Mouse (Mus musculus): ENCODE results near the gene Cryba1. TPM values are rescaled to one million over a fixed set of nuclear protein-coding genes. Genes with fewer than 3 reads are reported as not detected.

Gene Cryba1
- 1.2 and 1.4 TPM in 2 replicates for polyA plus RNA-seq (2015; fragmentation: Nextera tagmentation; extraction: Ambion mirVana)

GRCm38 (mm10) chr11:77725183-77725582 lies at the start of gene Cryba1:
Gene Cryba1, minus strand, starts transcription at chr11:77725283.
- no peak within 1 kb of the TSS for H3K4me2 ChIP-seq (replicated peaks)
- WGBS = 37% methylated on average over 7 of the region's 7 CpGs
- H3K4me3 ChIP-seq (replicated peaks) = no peak within 1 kb of the TSS
- peaks cover 11% of the 10 kb centered on the region for H3K4me1 ChIP-seq (replicated peaks)
- no peaks in the 10 kb centered on the region for H3K27me3 ChIP-seq
- no peak within 1 kb of the TSS for H3K9ac ChIP-seq (replicated peaks)
- ATAC-seq = no peak
- H3K27ac ChIP-seq = no peak within 1 kb of the TSS
- no peaks in the 10 kb centered on the region for H3K36me3 ChIP-seq
- H3K9me3 ChIP-seq = no peaks in the 10 kb centered on the region

GRCm38 (mm10) chr11:77771879-77772713 lies 47.0 kb upstream of the Cryba1 start:
- no peaks in the 10 kb centered on the region for H3K27me3 ChIP-seq
- ATAC-seq = no peak
- no peak overlapping the region for H3K9ac ChIP-seq (replicated peaks)
- H3K36me3 ChIP-seq = peaks cover 4% of the 10 kb centered on the region
- peaks cover 11% of the 10 kb centered on the region for H3K4me1 ChIP-seq (replicated peaks)
- H3K4me2 ChIP-seq (replicated peaks) = no peak overlapping the region
- H3K9me3 ChIP-seq = no peaks in the 10 kb centered on the region
- H3K4me3 ChIP-seq (replicated peaks) = no peak overlapping the region
- H3K27ac ChIP-seq = no peak overlapping the region
- WGBS = 66% methylated on average over 8 of the region's 8 CpGs

- Histone ChIP-seq H3K4me3 (replicated peaks) (no peak overlapping the region), H3K36me3 (0 out of 2 replicates have a peak, but pooled peaks cover 3% of the 10 kb centered on the region), H3K4me2 (replicated peaks) (no peak overlapping the region), H3K9me3 (no peaks in the 10 kb centered on the region), H3K4me1 (replicated peaks) (peaks cover 24% of the 10 kb centered on the region), H3K27ac (no peak overlapping the region), H3K9ac (replicated peaks) (no peak overlapping the region), H3K27me3 (no peaks in the 10 kb centered on the region)
- no peak for ATAC-seq
- 83% methylated on average over 8 of the region's 8 CpGs for WGBS
Observed at GRCm38 (mm10) chr11:77770346-77770745, 45.3 kb upstream of the Cryba1 start.

- Histone ChIP-seq H3K4me3 (replicated peaks) (no peak overlapping the region), H3K9me3 (no peaks in the 10 kb centered on the region), H3K4me1 (replicated peaks) (peaks cover 32% of the 10 kb centered on the region), H3K4me2 (replicated peaks) (no peak overlapping the region), H3K27ac (no peak overlapping the region), H3K36me3 (0 out of 2 replicates have a peak, but pooled peaks cover 3% of the 10 kb centered on the region), H3K9ac (replicated peaks) (no peak overlapping the region), H3K27me3 (no peaks in the 10 kb centered on the region)
- WGBS = 91% methylated on average over 4 of the region's 4 CpGs
- ATAC-seq = no peak
Observed at GRCm38 (mm10) chr11:77769496-77769895, 44.4 kb upstream of the Cryba1 start.

GRCm38 (mm10) chr11:77766351-77767001 lies 41.4 kb upstream of the Cryba1 start:
- WGBS = 2% methylated on average over 35 of the region's 35 CpGs
- Histone ChIP-seq H3K27me3 (0 out of 2 replicates have a peak, but pooled peaks cover 3% of the 10 kb centered on the region), H3K9ac (replicated peaks) (peak overlapping the region; percentile 71), H3K4me3 (replicated peaks) (peak overlapping the region; percentile 41), H3K4me2 (replicated peaks) (peak overlapping the region; percentile 95), H3K9me3 (no peaks in the 10 kb centered on the region), H3K27ac (peak overlapping the region; percentile 44; the same call in 1 of the 2 replicates), H3K36me3 (no peaks in the 10 kb centered on the region), H3K4me1 (replicated peaks) (peaks cover 38% of the 10 kb centered on the region)
- peak; percentile 19; the same call in 1 of the 2 replicates for ATAC-seq

GRCm38 (mm10) chr11:77765459-77765777 lies 40.3 kb upstream of the Cryba1 start:
- ATAC-seq = no peak
- H3K27ac ChIP-seq = no peak overlapping the region
- peak overlapping the region; percentile 95 for H3K4me2 ChIP-seq (replicated peaks)
- peak overlapping the region; percentile 90 for H3K4me3 ChIP-seq (replicated peaks)
- H3K4me1 ChIP-seq (replicated peaks) = peaks cover 38% of the 10 kb centered on the region
- 0 out of 2 replicates have a peak, but pooled peaks cover 3% of the 10 kb centered on the region for H3K27me3 ChIP-seq
- no peaks in the 10 kb centered on the region for H3K36me3 ChIP-seq
- H3K9me3 ChIP-seq = no peaks in the 10 kb centered on the region
- WGBS = 52% methylated on average over 4 of the region's 4 CpGs
- H3K9ac ChIP-seq (replicated peaks) = peak overlapping the region; percentile 32; the same call in 1 of the 2 replicates

- Histone ChIP-seq H3K4me1 (replicated peaks) (peaks cover 38% of the 10 kb centered on the region), H3K27ac (peak overlapping the region; percentile 97), H3K27me3 (0 out of 2 replicates have a peak, but pooled peaks cover 3% of the 10 kb centered on the region), H3K4me2 (replicated peaks) (peak overlapping the region; percentile 95), H3K9ac (replicated peaks) (peak overlapping the region; percentile 97), H3K4me3 (replicated peaks) (peak overlapping the region; percentile 90), H3K36me3 (no peaks in the 10 kb centered on the region), H3K9me3 (no peaks in the 10 kb centered on the region)
- WGBS = 50% methylated on average over 9 of the region's 9 CpGs
- no peak for ATAC-seq
Observed at GRCm38 (mm10) chr11:77764694-77765458, 39.8 kb upstream of the Cryba1 start.

GRCm38 (mm10) chr11:77763673-77764340 lies 38.7 kb upstream of the Cryba1 start:
- H3K27ac ChIP-seq = peak overlapping the region; percentile 97
- 4% methylated on average over 26 of the region's 26 CpGs for WGBS
- peak; percentile 79 for ATAC-seq

GRCm38 (mm10) chr11:77762783-77763672 lies 37.9 kb upstream of the Cryba1 start, which contains the start of gene Myo18a:
Gene Myo18a, plus strand, starts transcription at chr11:77763246.
- Histone ChIP-seq H3K9ac (replicated peaks) (peak within 1 kb of the TSS; percentile 97), H3K4me3 (replicated peaks) (peak within 1 kb of the TSS; percentile 90), H3K4me1 (replicated peaks) (peaks cover 44% of the 10 kb centered on the region), H3K36me3 (no peaks in the 10 kb centered on the region), H3K9me3 (no peaks in the 10 kb centered on the region), H3K27me3 (0 out of 2 replicates have a peak, but pooled peaks cover 3% of the 10 kb centered on the region), H3K27ac (peak within 1 kb of the TSS; percentile 97), H3K4me2 (replicated peaks) (peak within 1 kb of the TSS; percentile 95)
- peak; percentile 87 for ATAC-seq
- WGBS = 3% methylated on average over 62 of the region's 79 CpGs

More at GRCm38 (mm10) chr11:77763673-77764340, 38.7 kb upstream of the Cryba1 start:
- Histone ChIP-seq H3K4me2 (replicated peaks) (peak overlapping the region; percentile 95), H3K27me3 (0 out of 2 replicates have a peak, but pooled peaks cover 3% of the 10 kb centered on the region), H3K36me3 (no peaks in the 10 kb centered on the region), H3K9me3 (no peaks in the 10 kb centered on the region), H3K9ac (replicated peaks) (peak overlapping the region; percentile 97), H3K4me3 (replicated peaks) (peak overlapping the region; percentile 90), H3K4me1 (replicated peaks) (peaks cover 38% of the 10 kb centered on the region)

- Histone ChIP-seq H3K9me3 (no peaks in the 10 kb centered on the region), H3K4me2 (replicated peaks) (no peak overlapping the region), H3K27ac (no peak overlapping the region), H3K27me3 (0 out of 2 replicates have a peak, but pooled peaks cover 3% of the 10 kb centered on the region), H3K4me3 (replicated peaks) (no peak overlapping the region), H3K36me3 (no peaks in the 10 kb centered on the region), H3K9ac (replicated peaks) (no peak overlapping the region), H3K4me1 (replicated peaks) (peaks cover 23% of the 10 kb centered on the region)
- no peak for ATAC-seq
- 86% methylated on average over 4 of the region's 4 CpGs for WGBS
Observed at GRCm38 (mm10) chr11:77760031-77760430, 34.9 kb upstream of the Cryba1 start.

All from midbrain, embryonic 13.5 days (tissue).